ENCODE assay signal across 1 mouse cellular context in the genomic region with DNA sequence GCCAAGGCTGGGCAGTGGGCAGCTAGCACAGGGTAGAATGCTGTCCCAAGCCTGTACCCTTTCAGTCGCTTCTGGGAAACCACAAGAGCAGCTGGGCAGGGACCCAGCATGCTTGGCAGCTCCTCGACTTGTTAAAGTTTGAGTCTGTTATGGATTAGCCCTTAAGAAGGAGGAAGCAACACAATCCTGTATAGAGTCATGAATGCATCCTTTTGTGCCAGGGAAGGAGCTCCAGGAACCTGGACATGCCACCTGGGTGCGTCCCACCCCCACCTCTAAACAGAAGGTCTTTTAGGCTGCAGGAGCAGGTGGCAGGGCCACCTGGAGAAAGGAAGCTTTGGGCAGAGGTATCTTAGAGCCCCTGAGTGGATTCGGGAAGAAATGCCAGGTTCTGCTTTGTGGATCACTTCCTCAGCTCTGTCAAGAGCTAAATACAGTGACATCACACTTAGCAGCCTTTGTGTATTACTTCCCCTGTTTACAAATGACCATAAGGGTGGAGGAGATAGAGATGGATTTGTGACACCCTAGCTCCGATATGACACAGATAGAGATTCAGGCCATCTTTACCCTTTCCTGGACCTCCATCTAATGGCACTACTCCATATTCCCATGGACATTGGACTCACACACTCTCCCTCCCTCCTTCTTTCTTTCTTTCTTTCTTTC.
TF ChIP-seq lines count a peak whose summit lies in the region.

No protein-coding gene starts in this region.

TF ChIP-seq in MEL, 35 proteins besides CTCF, POLR2A, EP300 and RAD21:
- no peak for TF ChIP-seq KAT2A (conservative IDR thresholded peaks at IDR 0.05; ENCODE audit: low read depth, low read length)
- TF ChIP-seq HCFC1 (IDR thresholded peaks at IDR 0.05; ENCODE audit: low read depth, low read length), result no peak
- TF ChIP-seq POLR2AphosphoS5 (IDR thresholded peaks at IDR 0.05; ENCODE audit: borderline replicate concordance, low read depth, low read length), result no peak
- no peak for TF ChIP-seq NRF1 (IDR thresholded peaks at IDR 0.05; ENCODE audit: insufficient read depth, low read depth, low read length, poor library complexity, severe bottlenecking)
- TF ChIP-seq TAL1 (IDR thresholded peaks at IDR 0.05; ENCODE audit: low read length), result peak; percentile 31; the same call in 1 of the 2 replicates
- no peak for TF ChIP-seq USF2 (IDR thresholded peaks at IDR 0.05; ENCODE audit: borderline replicate concordance in 1 of 2, insufficient read depth in 1 of 2, low read depth in 1 of 2, low read length in 2 of 2)
- no peak for TF ChIP-seq SIN3A (IDR thresholded peaks at IDR 0.05; ENCODE audit: low read length)
- TF ChIP-seq JUND (IDR thresholded peaks at IDR 0.05; ENCODE audit: low read depth, low read length), result no peak
- no peak for TF ChIP-seq TBP (IDR thresholded peaks at IDR 0.05; ENCODE audit: low read depth, low read length)
- no peak for TF ChIP-seq CHD2 (IDR thresholded peaks at IDR 0.05; ENCODE audit: low read length)
- TF ChIP-seq GATA1 (IDR thresholded peaks at IDR 0.05; ENCODE audit: low read depth, low read length), result no peak
- TF ChIP-seq MYB (IDR thresholded peaks at IDR 0.05; ENCODE audit: low read depth, low read length), result no peak
- no peak for TF ChIP-seq MXI1 (IDR thresholded peaks at IDR 0.05; ENCODE audit: low read depth, low read length)
- peak; percentile 4; the same call in 1 of the 2 replicates for TF ChIP-seq ETS1 (IDR thresholded peaks at IDR 0.05; ENCODE audit: low read depth, low read length)
- no peak for TF ChIP-seq MEF2A (IDR thresholded peaks at IDR 0.05; ENCODE audit: extremely low read depth, insufficient replicate concordance, low read depth, low read length, poor library complexity, severe bottlenecking)
